Comparison of ENCODE assay signal across 15 mouse cellular contexts in genomic region chr10:77164041-77164436, GRCm38 (mm10). TPM values are rescaled to one million over a fixed set of nuclear protein-coding genes. Genes with fewer than 3 reads are reported as not detected.
A peak's percentile ranks its signal among the peaks of the same experiment; 100 is the strongest.
DNase-seq lines count a peak whose midpoint lies in the region; ATAC-seq and TF ChIP-seq lines count a peak whose summit lies in the region.
"Had no signal": no experiment of that assay in that cellular context is flagged by ENCODE, and none has a peak within 500 bp of the region (broad histone marks: within the 10 kb centered on the region; RNA-seq: fewer than 3 reads in every experiment).

No protein-coding gene starts in this region.

- H3K4me1 ChIP-seq in kidney, postnatal 0 days (replicated peaks; ENCODE audit: insufficient read depth, low read length): peaks cover 11% of the 10 kb centered on the region; the same call in 1 of the 2 replicates
- H3K4me1 ChIP-seq in ES-E14 (ENCODE audit: control insufficient read depth in 2 of 2, insufficient read depth in 2 of 2, low read length in 2 of 2, poor library complexity in 1 of 2): peaks cover 14 to 49% of the 10 kb centered on the region in 2 experiments
- H3K4me1 ChIP-seq in hindbrain, postnatal 0 days (ENCODE audit: insufficient read depth, low read length): no peaks in the 10 kb centered on the region

- no peak for TF ChIP-seq CTCF in kidney, postnatal 0 days (IDR thresholded peaks at IDR 0.05; ENCODE audit: low read depth)
- TF ChIP-seq CTCF in hindbrain, postnatal 0 days (IDR thresholded peaks at IDR 0.05; ENCODE audit: low read depth): no peak

- intact Hi-C loops in heart, postnatal 36 days (cut with DNase I): no loop called here

- no peaks in the 10 kb centered on the region for H3K9me3 ChIP-seq in kidney, postnatal 0 days (replicated peaks; ENCODE audit: low read length)
- H3K9me3 ChIP-seq in ES-E14 (ENCODE audit: control insufficient read depth, insufficient read depth, low read depth, low read length): no peaks in the 10 kb centered on the region
- no peaks in the 10 kb centered on the region for H3K9me3 ChIP-seq in hindbrain, postnatal 0 days (ENCODE audit: low read length)
- H3K9me3 ChIP-seq: liver, embryonic 15.5 days had no signal

- H3K4me2 ChIP-seq in kidney, postnatal 0 days (ENCODE audit: low read length): peak overlapping the region; percentile 82
- 0 out of 2 replicates have a peak overlapping the region, but pooled peaks have one; percentile 13 for H3K4me2 ChIP-seq in hindbrain, postnatal 0 days (ENCODE audit: low read depth, low read length)
- H3K4me2 ChIP-seq: liver, embryonic 15.5 days had no signal

- H3K4me3 ChIP-seq in kidney, postnatal 0 days (replicated peaks; ENCODE audit: low read depth, low read length): 0 out of 2 replicates have a peak overlapping the region, but pooled peaks have one; percentile 48
- peak overlapping the region; percentile 11 to 82; a peak in 3 of 4 replicates for H3K4me3 ChIP-seq in ES-E14 (ENCODE audit: insufficient read depth in 1 of 2, low read depth in 1 of 2, low read length in 2 of 2, poor library complexity in 1 of 2, severe bottlenecking in 1 of 2)
- no peak overlapping the region for H3K4me3 ChIP-seq in hindbrain, postnatal 0 days (ENCODE audit: low read length)
- H3K4me3 ChIP-seq: erythroblast, embryonic 14.5 days; liver, embryonic 15.5 days had no signal

- no peak overlapping the region for H3K9ac ChIP-seq in kidney, postnatal 0 days (ENCODE audit: low read depth, low read length)
- H3K9ac ChIP-seq in ES-E14 (ENCODE audit: insufficient read depth, low read depth, low read length, poor library complexity, severe bottlenecking): peak overlapping the region; percentile 8; the same call in 1 of the 2 replicates
- no peak overlapping the region for H3K9ac ChIP-seq in hindbrain, postnatal 0 days (replicated peaks; ENCODE audit: low read length)
- H3K9ac ChIP-seq: liver, embryonic 15.5 days had no signal

- no peaks in the 10 kb centered on the region for H3K27me3 ChIP-seq in kidney, postnatal 0 days (ENCODE audit: insufficient read depth, low read length)
- peaks cover 9% of the 10 kb centered on the region; the same call in 1 of the 2 replicates for H3K27me3 ChIP-seq in hindbrain, postnatal 0 days (ENCODE audit: insufficient read depth, low read length)
- H3K27me3 ChIP-seq: Patski had no signal

- in situ Hi-C loops in ES-E14 (cut with MboI; ENCODE audit: low sequenced_read_pairs in 2 of 2, unreplicated experiment in 2 of 2): no loop called here

- peak; percentile 55 for DNase-seq in heart, adult 11 months
- no peak for DNase-seq in heart, postnatal 36 days
- DNase-seq in kidney, postnatal 0 days (ENCODE audit: low spot score): no peak
- no peak for DNase-seq in kidney, adult 11 months
- no peak for DNase-seq in ES-E14 (ENCODE audit: low read depth, low spot score)
- no peak for DNase-seq in hindbrain, postnatal 0 days (ENCODE audit: low spot score)
- no peak for DNase-seq in retina, postnatal 1 day
- no peak for DNase-seq in cerebellum, adult 9-10 months
- DNase-seq: adrenal gland, postnatal 14 days; cerebellum, adult 11-12 months; layer of hippocampus, adult 9-11 months; right cerebral cortex, postnatal 25 days had no signal

- ATAC-seq in kidney, postnatal 0 days (replicated peaks; ENCODE audit: low FRiP score, low read depth): no peak
- no peak for ATAC-seq in hindbrain, postnatal 0 days
- ATAC-seq: Patski had no signal

- H3K27ac ChIP-seq in kidney, postnatal 0 days: no peak overlapping the region
- H3K27ac ChIP-seq in ES-E14 (ENCODE audit: insufficient read depth, low read depth, low read length, poor library complexity, severe bottlenecking): peak overlapping the region; percentile 96
- no peak overlapping the region for H3K27ac ChIP-seq in hindbrain, postnatal 0 days
- H3K27ac ChIP-seq: liver, embryonic 15.5 days had no signal

- H3K36me3 ChIP-seq in kidney, postnatal 0 days (ENCODE audit: insufficient read depth, low read length): no peaks in the 10 kb centered on the region
- peaks cover 21% of the 10 kb centered on the region; the same call in 1 of the 2 replicates for H3K36me3 ChIP-seq in ES-E14 (ENCODE audit: control insufficient read depth, insufficient read depth, low read length, poor library complexity, severe bottlenecking)
- no peaks in the 10 kb centered on the region for H3K36me3 ChIP-seq in hindbrain, postnatal 0 days (ENCODE audit: insufficient read depth, low read length)
- H3K36me3 ChIP-seq: liver, embryonic 15.5 days had no signal

- WGBS in kidney, postnatal 0 days: 45% methylated on average over 5 of the region's 5 CpGs
- WGBS in hindbrain, postnatal 0 days: 32% methylated on average over 5 of the region's 5 CpGs

TF ChIP-seq in ES-E14, 5 proteins besides CTCF, POLR2A, EP300 and RAD21:
- TF ChIP-seq HCFC1 (IDR thresholded peaks at IDR 0.05; ENCODE audit: borderline replicate concordance, insufficient read depth, low read length): no peak
- TF ChIP-seq CHD2 (IDR thresholded peaks at IDR 0.05; ENCODE audit: low read depth, low read length): no peak
- no peak for TF ChIP-seq MAFK (IDR thresholded peaks at IDR 0.05; ENCODE audit: insufficient read depth, low read depth, low read length)
- TF ChIP-seq ZNF384 (IDR thresholded peaks at IDR 0.05; ENCODE audit: low read depth, low read length): no peak
- TF ChIP-seq ZC3H11A (IDR thresholded peaks at IDR 0.05; ENCODE audit: borderline replicate concordance, low read depth, low read length): no peak

RNA-seq across cellular contexts. Expression of gene Col18a1, which starts 2.3 kb away (rescaled TPM):
- 10 to 100 TPM; 11.4 to 12.0 TPM for total RNA-seq in heart, postnatal 36 days (2021)
- polyA plus RNA-seq in kidney, postnatal 0 days (2015; fragmentation: Nextera tagmentation; extraction: Ambion mirVana): 178 and 197 TPM in 2 replicates
- 414 and 791 TPM in 2 replicates for total RNA-seq in ES-E14 (2012; rRNA removed)
- total RNA-seq in hindbrain, postnatal 0 days (2014; rRNA removed): 47.5 and 57.7 TPM in 2 replicates
- 18.2 and 20.0 TPM in 2 replicates for polyA plus RNA-seq in hindbrain, postnatal 0 days (2015; fragmentation: Nextera tagmentation; extraction: Ambion mirVana)
